Mouse (Mus musculus) spleen, adult 2 months (tissue): ENCODE results near the gene Rps6ka4.

Experiments used
- CTCF ChIP-seq: fragments of 200-500 bp; IDR thresholded peaks from 2 replicates; pipeline ENCODE4 v1.5.1; 2011; ENCODE audit warnings: mild to moderate bottlenecking, inconsistent platforms; ENCODE audit not compliant: insufficient read depth, insufficient read length, insufficient replicate concordance; ENCODE audit errors: extremely low read depth
- POLR2A ChIP-seq: fragments of 200-500 bp; IDR thresholded peaks from 2 replicates; pipeline ENCODE4 v1.6.1; 2011; ENCODE audit warnings: low read depth, low read length, inconsistent platforms

DNA sequence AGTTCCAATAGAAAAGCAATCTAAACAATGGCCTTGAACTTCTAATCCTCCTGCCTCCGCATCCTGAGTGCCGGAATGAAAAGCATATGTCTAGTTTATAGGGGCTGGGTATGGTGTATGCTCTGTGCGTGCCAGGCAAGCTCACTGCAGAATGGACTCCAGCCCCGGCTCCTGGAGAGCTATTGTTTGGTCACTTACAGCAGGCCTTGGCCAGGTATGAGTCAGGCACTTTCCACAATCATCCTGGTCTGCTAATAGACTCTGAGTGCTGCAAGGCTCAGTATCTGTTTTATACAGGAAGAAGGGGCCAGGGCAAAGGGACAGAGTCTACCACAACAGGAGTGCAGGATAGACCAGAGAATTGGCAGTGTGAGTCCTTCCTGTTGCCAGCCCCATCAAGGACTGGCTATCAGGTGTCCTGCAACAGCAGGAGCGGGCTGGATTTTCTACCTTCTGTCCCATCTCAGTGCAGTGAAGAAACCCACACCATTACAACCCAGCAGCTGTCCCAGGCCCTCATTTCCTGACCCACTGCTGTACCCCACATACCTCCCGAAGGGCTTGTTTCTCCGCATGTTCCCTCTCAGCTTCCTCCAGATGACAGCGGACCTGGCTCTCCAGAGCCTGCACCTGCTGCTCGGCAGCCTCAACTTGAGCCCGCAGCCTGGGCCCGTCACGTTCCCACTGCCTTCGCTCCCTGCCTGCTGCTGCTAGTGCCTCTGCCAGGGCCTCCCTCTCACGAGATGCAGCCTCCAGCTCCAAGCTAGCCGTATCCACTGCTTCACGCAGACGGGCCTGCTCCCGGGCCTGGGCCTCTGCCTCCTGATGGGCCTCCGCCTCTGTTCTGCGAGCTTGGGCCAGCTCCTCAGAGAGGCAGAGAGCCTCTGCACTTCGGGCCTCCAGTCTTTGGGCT lies 12.2 kb upstream of the Rps6ka4 start:
- TF ChIP-seq POLR2A (no peak), CTCF (no peak)
